ENCODE assay signal across 20 mouse cellular contexts in genomic region chr10:58310791-58311190, GRCm38 (mm10). TPM values are rescaled to one million over a fixed set of nuclear protein-coding genes. Genes with fewer than 3 reads are reported as not detected.
DNase-seq lines count a peak whose midpoint lies in the region; ATAC-seq and TF ChIP-seq lines count a peak whose summit lies in the region.
"Had no signal": no experiment of that assay in that cellular context is flagged by ENCODE, and none has a peak within 500 bp of the region (broad histone marks: within the 10 kb centered on the region; RNA-seq: fewer than 3 reads in every experiment).

No protein-coding gene starts in this region.

- 65% methylated on average over 1 of the region's 1 CpGs for WGBS in stomach, postnatal 0 days

- H3K36me3 ChIP-seq in stomach, postnatal 0 days (ENCODE audit: control insufficient read depth, insufficient read depth, low read length), result peaks cover 6% of the 10 kb centered on the region

- no peaks in the 10 kb centered on the region for H3K4me1 ChIP-seq in stomach, postnatal 0 days (replicated peaks; ENCODE audit: control insufficient read depth, insufficient read depth)
- H3K4me1 ChIP-seq: embryonic facial prominence, embryonic 10.5 days; forebrain, embryonic 15.5 days; heart, embryonic 13.5 days; hindbrain, embryonic 12.5 days had no signal

- no peak overlapping the region for H3K27ac ChIP-seq in stomach, postnatal 0 days (replicated peaks)
- H3K27ac ChIP-seq: embryonic facial prominence, embryonic 10.5 days; forebrain, embryonic 15.5 days; heart, embryonic 13.5 days; hindbrain, embryonic 12.5 days had no signal

- H3K9me3 ChIP-seq in stomach, postnatal 0 days (ENCODE audit: control insufficient read depth, low read length), result no peaks in the 10 kb centered on the region
- H3K9me3 ChIP-seq: embryonic facial prominence, embryonic 10.5 days; forebrain, embryonic 15.5 days; hindbrain, embryonic 12.5 days had no signal

- TF ChIP-seq CTCF in stomach, postnatal 0 days (IDR thresholded peaks at IDR 0.05; ENCODE audit: low read depth), result no peak

- no peak overlapping the region for H3K4me2 ChIP-seq in stomach, postnatal 0 days (replicated peaks; ENCODE audit: low read depth)
- H3K4me2 ChIP-seq: forebrain, embryonic 15.5 days; heart, embryonic 13.5 days; hindbrain, embryonic 12.5 days had no signal

- TF ChIP-seq EP300 in stomach, postnatal 0 days (optimal IDR thresholded peaks at IDR 0.05), result no peak

- no peaks in the 10 kb centered on the region for H3K27me3 ChIP-seq in stomach, postnatal 0 days (ENCODE audit: control insufficient read depth, insufficient read depth, low read length)
- H3K27me3 ChIP-seq: forebrain, embryonic 15.5 days; heart, embryonic 13.5 days; hindbrain, embryonic 12.5 days; Patski had no signal

- DNase-seq in 3134 (ENCODE audit: extremely low read depth, insufficient read length, low spot score) (peak; percentile 64), 3T3-L1 (ENCODE audit: low read depth, low spot score) (peak; percentile 73)
- DNase-seq in Muller cell, postnatal 12 days (ENCODE audit: inconsistent ontology term), result peak; percentile 73
- no peak for DNase-seq in stomach, postnatal 0 days (ENCODE audit: low spot score)
- DNase-seq in urinary bladder, adult 2 months (ENCODE audit: low spot score), result no peak
- DNase-seq: adrenal gland, postnatal 14 days; cerebellum, adult 18-20 months; cerebellum, adult 9-11 months; cerebellum, postnatal 36 days; gastrocnemius, postnatal 36 days; heart, postnatal 36 days had no signal

- H3K4me3 ChIP-seq in stomach, postnatal 0 days (ENCODE audit: low read depth, low read length), result no peak overlapping the region
- H3K4me3 ChIP-seq: embryonic facial prominence, embryonic 10.5 days; erythroblast, embryonic 14.5 days; forebrain, embryonic 15.5 days; heart, embryonic 13.5 days; hindbrain, embryonic 12.5 days had no signal

- no peak overlapping the region for H3K9ac ChIP-seq in stomach, postnatal 0 days (ENCODE audit: low read length)
- H3K9ac ChIP-seq: forebrain, embryonic 15.5 days; heart, embryonic 13.5 days; hindbrain, embryonic 12.5 days had no signal

- ATAC-seq in stomach, postnatal 0 days (ENCODE audit: low FRiP score, low TSS enrichment), result peak; percentile 40; the same call in 1 of the 2 replicates
- no peak for ATAC-seq in erythroid progenitor cell, adult 5-6 weeks (replicated peaks; ENCODE audit: low FRiP score, poor library complexity, severe bottlenecking)
- ATAC-seq: activated CD4-positive, CD25-positive, alpha-beta regulatory T cell, adult 4 months; forebrain, embryonic 15.5 days; hindbrain, embryonic 16.5 days; Patski had no signal

RNA-seq across cellular contexts. Expression of gene Lims1, which starts 12.5 kb away (rescaled TPM):
- polyA plus RNA-seq in stomach, postnatal 0 days (2015; fragmentation: Nextera tagmentation; extraction: Ambion mirVana), result 101 and 111 TPM in 2 replicates
- 52.0 and 56.9 TPM in 2 replicates for polyA plus RNA-seq in urinary bladder, adult 2 months (2012; rRNA removed)
- total RNA-seq in erythroid progenitor cell, adult 5-6 weeks (2015; ENCODE audit: low replicate concordance), result 67.8 and 80.5 TPM in 2 replicates
- 37.5 and 42.2 TPM in 2 replicates for total RNA-seq in erythroid progenitor cell, adult 5-6 weeks (2017; ENCODE audit: low replicate concordance)

RNA-seq across cellular contexts. Expression of gene Gcc2, which starts 55.5 kb away (rescaled TPM):
- 49.7 and 65.7 TPM in 2 replicates for polyA plus RNA-seq in stomach, postnatal 0 days (2015; fragmentation: Nextera tagmentation; extraction: Ambion mirVana)
- 29.4 and 32.4 TPM in 2 replicates for polyA plus RNA-seq in urinary bladder, adult 2 months (2012; rRNA removed)
- total RNA-seq in erythroid progenitor cell, adult 5-6 weeks (2015; ENCODE audit: low replicate concordance), result 10.5 and 30.6 TPM in 2 replicates
- total RNA-seq in erythroid progenitor cell, adult 5-6 weeks (2017; ENCODE audit: low replicate concordance), result 11.6 and 11.8 TPM in 2 replicates

Comparison
In these comparisons a context has a peak if more than half of its experiments do, and no peak if none do; other contexts are left out.
1. DNase-seq: peak in 3134 (single experiment), 3T3-L1 (single experiment) and Muller cell, postnatal 12 days (single experiment); none in stomach, postnatal 0 days (single experiment) and urinary bladder, adult 2 months (single experiment).